Mouse (Mus musculus): ENCODE data around the gene Cldn13. TPM values are rescaled to one million over a fixed set of nuclear protein-coding genes. Genes with fewer than 3 reads are reported as not detected.
A peak's percentile ranks its signal among the peaks of the same experiment; 100 is the strongest.
"Not testable (repeated sequence)": the region's sequence is repeated elsewhere in the genome, so short reads cannot be mapped to it uniquely, and the experiment has no call there.

The Cldn13 gene
- polyA plus RNA-seq, 1 experiment: not detected

DNA sequence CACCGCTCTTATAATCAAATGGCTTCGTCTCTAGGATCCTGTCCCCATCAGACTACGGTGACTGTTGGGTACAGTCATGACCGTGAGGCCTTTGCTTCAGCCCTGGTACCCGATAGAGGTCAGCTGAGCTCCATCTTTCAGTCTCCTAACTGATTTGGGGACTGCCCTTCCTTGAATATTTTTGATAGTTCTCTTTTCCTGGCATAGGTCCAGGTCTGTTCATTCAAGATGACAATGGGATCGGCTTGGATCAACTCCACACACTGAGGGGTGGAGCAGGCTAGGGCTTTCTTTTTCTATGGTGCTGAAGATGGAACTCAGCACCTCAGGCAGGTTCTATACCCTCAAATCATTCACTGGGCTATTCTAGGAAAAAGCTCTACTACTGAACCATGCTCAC is 20.7 kb upstream of the Cldn13 start:
- Histone ChIP-seq H3K4me3 (ENCODE audit: insufficient read depth, low read length) (no peak overlapping the region), H3K4me1 (ENCODE audit: control insufficient read depth, insufficient read depth, low read length) (no peaks in the 10 kb centered on the region), H3K27ac (ENCODE audit: insufficient read depth, low read length) (no peak overlapping the region)
- no peak for TF ChIP-seq POLR2A (IDR thresholded peaks at IDR 0.05; ENCODE audit: extremely low read depth, insufficient read depth, low read length)

- no peak for TF ChIP-seq CTCF (IDR thresholded peaks at IDR 0.05; ENCODE audit: extremely low read depth, insufficient read depth, low read length)
- TF ChIP-seq POLR2A (IDR thresholded peaks at IDR 0.05; ENCODE audit: extremely low read depth, insufficient read depth, low read length): no peak
Observed at GRCm38 (mm10) chr5:134934666-134935065, 19.3 kb upstream of the Cldn13 start.

GRCm38 (mm10) chr5:134933686-134934085 is 18.4 kb upstream of the Cldn13 start:
- not testable (repeated sequence) for H3K4me1 ChIP-seq (ENCODE audit: control insufficient read depth, insufficient read depth, low read length); H3K4me3 ChIP-seq (ENCODE audit: insufficient read depth, low read length); H3K27ac ChIP-seq (ENCODE audit: insufficient read depth, low read length)

More at GRCm38 (mm10) chr5:134934666-134935065, 19.3 kb upstream of the Cldn13 start:
- Histone ChIP-seq H3K4me3 (ENCODE audit: insufficient read depth, low read length) (no peak overlapping the region), H3K27ac (ENCODE audit: insufficient read depth, low read length) (no peak overlapping the region), H3K4me1 (ENCODE audit: control insufficient read depth, insufficient read depth, low read length) (no peaks in the 10 kb centered on the region)

DNA sequence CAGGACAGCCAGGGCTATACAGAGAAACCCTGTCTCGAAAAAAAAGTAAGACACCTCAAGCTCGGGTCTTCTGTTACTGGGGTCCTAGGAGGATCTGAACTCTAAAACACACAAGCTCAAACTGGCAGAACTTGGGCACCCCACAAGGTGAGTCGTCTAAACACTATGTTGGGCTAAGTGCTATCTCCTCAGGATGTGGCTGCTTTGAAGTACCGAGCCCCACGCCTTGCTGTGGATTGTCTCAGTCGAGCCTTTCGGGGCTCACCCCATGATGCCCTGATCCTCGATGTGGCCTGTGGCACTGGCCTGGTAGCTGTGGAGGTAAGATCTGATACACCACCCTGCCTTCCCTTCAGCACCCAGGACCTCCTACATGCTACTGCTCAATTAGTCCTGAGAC is 18.0 kb upstream of the Cldn13 start:
- TF ChIP-seq CTCF (IDR thresholded peaks at IDR 0.05; ENCODE audit: extremely low read depth, insufficient read depth, low read length) (no peak), POLR2A (IDR thresholded peaks at IDR 0.05; ENCODE audit: extremely low read depth, insufficient read depth, low read length) (no peak)
- no peak overlapping the region for H3K4me3 ChIP-seq (ENCODE audit: insufficient read depth, low read length)
- no peaks in the 10 kb centered on the region for H3K4me1 ChIP-seq (ENCODE audit: control insufficient read depth, insufficient read depth, low read length)

DNA sequence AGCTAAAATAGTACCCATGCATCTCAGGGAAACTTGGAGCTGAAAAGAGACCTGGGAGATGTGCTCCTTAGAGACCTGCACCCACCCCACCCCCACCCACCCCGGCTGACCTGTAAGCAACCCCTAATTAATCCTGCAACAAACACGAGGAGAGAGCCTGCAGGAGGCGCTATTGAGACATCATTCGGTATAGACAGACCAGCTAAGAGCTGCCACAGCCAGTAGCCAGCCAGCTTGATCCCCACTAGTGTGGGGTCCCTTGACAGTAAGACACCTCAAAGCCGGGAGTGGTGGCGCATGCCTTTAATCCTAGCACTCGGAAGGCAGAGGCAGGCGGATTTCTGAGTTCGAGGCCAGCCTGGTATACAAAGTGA is 17.6 kb upstream of the Cldn13 start:
- no peak overlapping the region for H3K27ac ChIP-seq (ENCODE audit: insufficient read depth, low read length)
- no peaks in the 10 kb centered on the region for H3K4me1 ChIP-seq (ENCODE audit: control insufficient read depth, insufficient read depth, low read length)
- TF ChIP-seq CTCF (IDR thresholded peaks at IDR 0.05; ENCODE audit: extremely low read depth, insufficient read depth, low read length) (peak; percentile 29), POLR2A (IDR thresholded peaks at IDR 0.05; ENCODE audit: extremely low read depth, insufficient read depth, low read length) (no peak)
- H3K4me3 ChIP-seq (ENCODE audit: insufficient read depth, low read length): peak overlapping the region; percentile 93

More for the DNA sequence above, 18.0 kb upstream of the Cldn13 start:
- no peak overlapping the region for H3K27ac ChIP-seq (ENCODE audit: insufficient read depth, low read length)

GRCm38 (mm10) chr5:134932179-134932902 is 17.0 kb upstream of the Cldn13 start, which contains the start of gene Mettl27:
Gene Mettl27, plus strand, starts transcription at chr5:134932368.
- no peak for TF ChIP-seq POLR2A (IDR thresholded peaks at IDR 0.05; ENCODE audit: extremely low read depth, insufficient read depth, low read length)
- no peak for TF ChIP-seq CTCF (IDR thresholded peaks at IDR 0.05; ENCODE audit: extremely low read depth, insufficient read depth, low read length)
- H3K4me1 ChIP-seq (ENCODE audit: control insufficient read depth, insufficient read depth, low read length): no peaks in the 10 kb centered on the region
- H3K27ac ChIP-seq (ENCODE audit: insufficient read depth, low read length): no peak within 1 kb of the TSS
- peak within 1 kb of the TSS; percentile 93 for H3K4me3 ChIP-seq (ENCODE audit: insufficient read depth, low read length)

GRCm38 (mm10) chr5:134929988-134930387 is 14.7 kb upstream of the Cldn13 start:
- Histone ChIP-seq H3K4me1 (ENCODE audit: control insufficient read depth, insufficient read depth, low read length) (no peaks in the 10 kb centered on the region), H3K4me3 (ENCODE audit: insufficient read depth, low read length) (no peak overlapping the region), H3K27ac (ENCODE audit: insufficient read depth, low read length) (no peak overlapping the region)
- TF ChIP-seq POLR2A (IDR thresholded peaks at IDR 0.05; ENCODE audit: extremely low read depth, insufficient read depth, low read length): no peak
- no peak for TF ChIP-seq CTCF (IDR thresholded peaks at IDR 0.05; ENCODE audit: extremely low read depth, insufficient read depth, low read length)

GRCm38 (mm10) chr5:134926726-134927125 is 11.4 kb upstream of the Cldn13 start:
- no peak overlapping the region for H3K27ac ChIP-seq (ENCODE audit: insufficient read depth, low read length)
- no peak overlapping the region for H3K4me3 ChIP-seq (ENCODE audit: insufficient read depth, low read length)
- TF ChIP-seq CTCF (IDR thresholded peaks at IDR 0.05; ENCODE audit: extremely low read depth, insufficient read depth, low read length) (no peak), POLR2A (IDR thresholded peaks at IDR 0.05; ENCODE audit: extremely low read depth, insufficient read depth, low read length) (no peak)
- no peaks in the 10 kb centered on the region for H3K4me1 ChIP-seq (ENCODE audit: control insufficient read depth, insufficient read depth, low read length)

DNA sequence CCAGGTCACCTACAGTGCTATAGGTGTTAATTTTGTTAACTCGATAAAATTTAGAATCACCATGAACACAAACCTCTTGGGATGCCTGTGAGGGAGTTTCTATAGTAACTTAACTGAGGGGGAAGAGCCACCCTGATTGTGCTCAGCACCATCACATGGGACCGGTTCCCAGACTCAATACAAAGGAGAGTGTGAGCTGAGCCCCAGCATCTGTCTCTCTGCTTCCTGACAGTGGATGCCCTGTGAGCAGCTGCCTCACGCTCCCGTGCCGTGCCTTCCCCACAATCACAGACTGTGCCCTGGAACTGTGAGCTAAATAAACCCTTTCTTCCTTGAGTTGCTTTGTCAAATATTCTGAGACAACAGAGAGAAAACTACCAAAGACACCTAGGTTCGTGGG is 7.8 kb upstream of the Cldn13 start:
- H3K27ac ChIP-seq (ENCODE audit: insufficient read depth, low read length): no peak overlapping the region
- no peak overlapping the region for H3K4me3 ChIP-seq (ENCODE audit: insufficient read depth, low read length)
- TF ChIP-seq POLR2A (IDR thresholded peaks at IDR 0.05; ENCODE audit: extremely low read depth, insufficient read depth, low read length) (no peak), CTCF (IDR thresholded peaks at IDR 0.05; ENCODE audit: extremely low read depth, insufficient read depth, low read length) (no peak)

GRCm38 (mm10) chr5:134921106-134921505 is 5.8 kb upstream of the Cldn13 start:
- Histone ChIP-seq H3K4me1 (ENCODE audit: control insufficient read depth, insufficient read depth, low read length) (no peaks in the 10 kb centered on the region), H3K4me3 (ENCODE audit: insufficient read depth, low read length) (no peak overlapping the region), H3K27ac (ENCODE audit: insufficient read depth, low read length) (no peak overlapping the region)
- TF ChIP-seq POLR2A (IDR thresholded peaks at IDR 0.05; ENCODE audit: extremely low read depth, insufficient read depth, low read length): no peak
- TF ChIP-seq CTCF (IDR thresholded peaks at IDR 0.05; ENCODE audit: extremely low read depth, insufficient read depth, low read length): no peak

More for the DNA sequence above, 7.8 kb upstream of the Cldn13 start:
- no peaks in the 10 kb centered on the region for H3K4me1 ChIP-seq (ENCODE audit: control insufficient read depth, insufficient read depth, low read length)

Data from cortical plate, adult 2 months (tissue).